Mouse (Mus musculus) forebrain, embryonic 16.5 days (tissue): Measurements from ENCODE around the gene Psen2. TPM values are rescaled to one million over a fixed set of nuclear protein-coding genes. Genes with fewer than 3 reads are reported as not detected.

Source experiments
- ATAC-seq: fragments of 200-750 bp; cut with Nextera tagmentation; 2 replicates; pipeline ENCODE4 v1.8.0; 2017; ENCODE audit warnings: mild to moderate bottlenecking, moderate library complexity
- H3K27ac ChIP-seq: fragments of 300-500 bp; sonication (generic); 2 replicates; pipeline ENCODE4 v1.5.1; 2014; ENCODE audit warnings: low read length, control low read depth
- H3K27me3 ChIP-seq: fragments of 300-500 bp; sonication (generic); replicated peaks from 2 replicates; pipeline ENCODE4 v1.6.1; 2014; ENCODE audit warnings: low read length; ENCODE audit not compliant: control insufficient read depth, insufficient read depth
- H3K36me3 ChIP-seq: fragments of 300-500 bp; sonication (generic); 2 replicates; pipeline ENCODE4 v1.6.1; 2014; ENCODE audit not compliant: control insufficient read depth, insufficient read depth
- H3K4me1 ChIP-seq: fragments of 300-500 bp; sonication (generic); replicated peaks from 2 replicates; pipeline ENCODE4 v1.6.1; 2014; ENCODE audit warnings: low read length; ENCODE audit not compliant: control insufficient read depth, insufficient read depth
- H3K4me2 ChIP-seq: fragments of 300-500 bp; sonication (generic); 2 replicates; pipeline ENCODE4 v1.6.1; 2014; ENCODE audit warnings: mild to moderate bottlenecking, low read length, control low read depth
- H3K4me3 ChIP-seq: fragments of 300-500 bp; sonication (generic); replicated peaks from 2 replicates; pipeline ENCODE4 v1.5.1; 2014; ENCODE audit warnings: mild to moderate bottlenecking, low read length, control low read depth
- H3K9ac ChIP-seq: fragments of 300-500 bp; sonication (generic); replicated peaks from 2 replicates; pipeline ENCODE4 v1.6.1; 2014; ENCODE audit warnings: low read depth, low read length, control low read depth
- H3K9me3 ChIP-seq: fragments of 300-500 bp; sonication (generic); 2 replicates; pipeline ENCODE4 v1.6.1; 2016; ENCODE audit warnings: low read length; ENCODE audit not compliant: control insufficient read depth
- WGBS: fragments of 180-500 bp; shearing (Covaris S2); extraction: QIAGEN DNeasy Blood & Tissue Kit; methylation state at CpG from one replicate; pipeline ENCODE4 v1.1.7; 2014; 5-methylcytosine and 5-hydroxymethylcytosine counted together
- polyA plus RNA-seq: library from polyadenylated mRNA; unstranded; fragments of >200 nt; fragmentation: Nextera tagmentation; extraction: Ambion mirVana; gene quantifications from 2 replicates; pipeline ENCODE4 v1.2.1, GENCODE M21; 2015

Gene Psen2
- polyA plus RNA-seq, 1 experiment from 2014 or later, result 14.7 TPM

- ATAC-seq, result no peak
- Histone ChIP-seq H3K4me3 (no peak overlapping the region), H3K4me2 (no peak overlapping the region), H3K27ac (no peak overlapping the region), H3K9me3 (no peaks in the 10 kb centered on the region), H3K4me1 (no peaks in the 10 kb centered on the region), H3K27me3 (peaks cover 4% of the 10 kb centered on the region; the same call in 1 of the 2 replicates), H3K36me3 (no peaks in the 10 kb centered on the region), H3K9ac (no peak overlapping the region)
- 85% methylated on average over 4 of the region's 4 CpGs for WGBS
Observed at GRCm38 (mm10) chr1:180188951-180189350, 74.3 kb downstream of the Psen2 start.

- H3K4me3 ChIP-seq, result no peak overlapping the region
- H3K36me3 ChIP-seq, result no peaks in the 10 kb centered on the region
- ATAC-seq, result no peak
- H3K4me1 ChIP-seq, result no peaks in the 10 kb centered on the region
- no peak overlapping the region for H3K9ac ChIP-seq
- no peak overlapping the region for H3K27ac ChIP-seq
- H3K27me3 ChIP-seq, result no peaks in the 10 kb centered on the region
- H3K9me3 ChIP-seq, result no peaks in the 10 kb centered on the region
- WGBS, result 79% methylated on average over 3 of the region's 3 CpGs
- no peak overlapping the region for H3K4me2 ChIP-seq
Observed at GRCm38 (mm10) chr1:180186371-180186770, 76.9 kb downstream of the Psen2 start.

- WGBS, result 71% methylated on average over 5 of the region's 5 CpGs
- Histone ChIP-seq H3K27ac (no peak overlapping the region), H3K4me2 (no peak overlapping the region), H3K9ac (no peak overlapping the region), H3K36me3 (no peaks in the 10 kb centered on the region), H3K4me1 (no peaks in the 10 kb centered on the region), H3K9me3 (no peaks in the 10 kb centered on the region), H3K27me3 (no peaks in the 10 kb centered on the region), H3K4me3 (no peak overlapping the region)
- no peak for ATAC-seq
Observed at GRCm38 (mm10) chr1:180185877-180186276, 77.4 kb downstream of the Psen2 start.

GRCm38 (mm10) chr1:180184768-180185167 lies 78.5 kb downstream of the Psen2 start:
- no peaks in the 10 kb centered on the region for H3K9me3 ChIP-seq
- no peak overlapping the region for H3K27ac ChIP-seq
- WGBS, result 52% methylated on average over 7 of the region's 7 CpGs
- no peaks in the 10 kb centered on the region for H3K4me1 ChIP-seq
- H3K4me3 ChIP-seq, result no peak overlapping the region
- H3K4me2 ChIP-seq, result no peak overlapping the region
- no peaks in the 10 kb centered on the region for H3K27me3 ChIP-seq
- no peak for ATAC-seq
- H3K9ac ChIP-seq, result no peak overlapping the region
- no peaks in the 10 kb centered on the region for H3K36me3 ChIP-seq

- Histone ChIP-seq H3K27ac (no peak overlapping the region), H3K36me3 (no peaks in the 10 kb centered on the region), H3K9me3 (no peaks in the 10 kb centered on the region), H3K9ac (no peak overlapping the region), H3K4me3 (no peak overlapping the region), H3K4me1 (no peaks in the 10 kb centered on the region), H3K27me3 (no peaks in the 10 kb centered on the region), H3K4me2 (no peak overlapping the region)
- WGBS, result 90% methylated on average over 6 of the region's 6 CpGs
- no peak for ATAC-seq
Observed at GRCm38 (mm10) chr1:180183525-180184159, 79.6 kb downstream of the Psen2 start.

- no peaks in the 10 kb centered on the region for H3K27me3 ChIP-seq
- H3K9me3 ChIP-seq, result no peaks in the 10 kb centered on the region
- no peak overlapping the region for H3K4me3 ChIP-seq
- no peaks in the 10 kb centered on the region for H3K36me3 ChIP-seq
- no peak overlapping the region for H3K9ac ChIP-seq
- no peak overlapping the region for H3K27ac ChIP-seq
- no peaks in the 10 kb centered on the region for H3K4me1 ChIP-seq
- 70% methylated on average over 3 of the region's 3 CpGs for WGBS
- no peak overlapping the region for H3K4me2 ChIP-seq
- no peak for ATAC-seq
Observed at GRCm38 (mm10) chr1:180182731-180183130, 80.5 kb downstream of the Psen2 start.

GRCm38 (mm10) chr1:180181966-180182319 lies 81.3 kb downstream of the Psen2 start:
- H3K36me3 ChIP-seq, result no peaks in the 10 kb centered on the region
- H3K27ac ChIP-seq, result no peak overlapping the region
- H3K9ac ChIP-seq, result no peak overlapping the region
- no peak for ATAC-seq
- no peaks in the 10 kb centered on the region for H3K9me3 ChIP-seq
- H3K27me3 ChIP-seq, result no peaks in the 10 kb centered on the region
- no peak overlapping the region for H3K4me2 ChIP-seq
- H3K4me1 ChIP-seq, result no peaks in the 10 kb centered on the region
- H3K4me3 ChIP-seq, result no peak overlapping the region
- 89% methylated on average over 9 of the region's 9 CpGs for WGBS

GRCm38 (mm10) chr1:180181304-180181965 lies 81.8 kb downstream of the Psen2 start:
- Histone ChIP-seq H3K36me3 (no peaks in the 10 kb centered on the region), H3K4me3 (no peak overlapping the region), H3K9me3 (no peaks in the 10 kb centered on the region), H3K4me2 (no peak overlapping the region), H3K27ac (no peak overlapping the region), H3K4me1 (no peaks in the 10 kb centered on the region), H3K9ac (no peak overlapping the region), H3K27me3 (no peaks in the 10 kb centered on the region)
- no peak for ATAC-seq
- WGBS, result 88% methylated on average over 7 of the region's 7 CpGs

- Histone ChIP-seq H3K9me3 (no peaks in the 10 kb centered on the region), H3K36me3 (no peaks in the 10 kb centered on the region), H3K9ac (no peak overlapping the region), H3K27ac (no peak overlapping the region), H3K4me1 (no peaks in the 10 kb centered on the region), H3K27me3 (no peaks in the 10 kb centered on the region), H3K4me2 (no peak overlapping the region), H3K4me3 (no peak overlapping the region)
- WGBS, result 85% methylated on average over 2 of the region's 2 CpGs
- ATAC-seq, result no peak
Observed at GRCm38 (mm10) chr1:180179840-180180239, 83.4 kb downstream of the Psen2 start.
